Mouse (Mus musculus): Measurements from ENCODE around the gene Glod4. TPM values are rescaled to one million over a fixed set of nuclear protein-coding genes. Genes with fewer than 3 reads are reported as not detected.
A peak's percentile ranks its signal among the peaks of the same experiment; 100 is the strongest.

The Glod4 gene
- polyA plus RNA-seq, 1 experiment, result 1.6 TPM

- H3K4me3 ChIP-seq (ENCODE audit: low read depth, low read length), result no peak overlapping the region
- H3K27me3 ChIP-seq (ENCODE audit: control insufficient read depth, insufficient read depth, low read length), result no peaks in the 10 kb centered on the region
- peaks cover 41% of the 10 kb centered on the region for H3K36me3 ChIP-seq (ENCODE audit: control insufficient read depth, insufficient read depth, low read length)
- 68% methylated on average over 5 of the region's 5 CpGs for WGBS
- H3K27ac ChIP-seq (ENCODE audit: insufficient read depth, low read depth, low read length), result no peak overlapping the region; the same call in 1 of the 2 replicates
- TF ChIP-seq CTCF (IDR thresholded peaks at IDR 0.05; ENCODE audit: extremely low read depth, insufficient read length, insufficient replicate concordance, low read depth, low read length), result no peak
- no peak for TF ChIP-seq POLR2A (IDR thresholded peaks at IDR 0.05; ENCODE audit: low read depth, low read length)
- H3K4me1 ChIP-seq (ENCODE audit: control insufficient read depth, insufficient read depth, insufficient read length, low read length), result no peaks in the 10 kb centered on the region
Measured at GRCm38 (mm10) chr11:76130859-76131258, 112.7 kb downstream of the Glod4 start.

GRCm38 (mm10) chr11:76125386-76125785 is 118.1 kb downstream of the Glod4 start:
- no peaks in the 10 kb centered on the region for H3K4me1 ChIP-seq (ENCODE audit: control insufficient read depth, insufficient read depth, insufficient read length, low read length)
- H3K27ac ChIP-seq (ENCODE audit: insufficient read depth, low read depth, low read length), result no peak overlapping the region
- H3K36me3 ChIP-seq (ENCODE audit: control insufficient read depth, insufficient read depth, low read length), result peaks cover 34% of the 10 kb centered on the region
- WGBS, result 69% methylated on average over 8 of the region's 8 CpGs
- H3K4me3 ChIP-seq (ENCODE audit: low read depth, low read length), result no peak overlapping the region
- H3K27me3 ChIP-seq (ENCODE audit: control insufficient read depth, insufficient read depth, low read length), result no peaks in the 10 kb centered on the region
- no peak for TF ChIP-seq POLR2A (IDR thresholded peaks at IDR 0.05; ENCODE audit: low read depth, low read length)
- no peak for TF ChIP-seq CTCF (IDR thresholded peaks at IDR 0.05; ENCODE audit: extremely low read depth, insufficient read length, insufficient replicate concordance, low read depth, low read length)

GRCm38 (mm10) chr11:76123517-76123916 is 120.0 kb downstream of the Glod4 start:
- TF ChIP-seq POLR2A (IDR thresholded peaks at IDR 0.05; ENCODE audit: low read depth, low read length), result no peak
- no peak for TF ChIP-seq CTCF (IDR thresholded peaks at IDR 0.05; ENCODE audit: extremely low read depth, insufficient read length, insufficient replicate concordance, low read depth, low read length)
- Histone ChIP-seq H3K27me3 (ENCODE audit: control insufficient read depth, insufficient read depth, low read length) (no peaks in the 10 kb centered on the region), H3K4me3 (ENCODE audit: low read depth, low read length) (no peak overlapping the region), H3K4me1 (ENCODE audit: control insufficient read depth, insufficient read depth, insufficient read length, low read length) (no peaks in the 10 kb centered on the region), H3K36me3 (ENCODE audit: control insufficient read depth, insufficient read depth, low read length) (peaks cover 36% of the 10 kb centered on the region), H3K27ac (ENCODE audit: insufficient read depth, low read depth, low read length) (no peak overlapping the region)
- 93% methylated on average over 1 of the region's 1 CpGs for WGBS

- no peak overlapping the region for H3K27ac ChIP-seq (ENCODE audit: insufficient read depth, low read depth, low read length)
- peaks cover 38% of the 10 kb centered on the region for H3K36me3 ChIP-seq (ENCODE audit: control insufficient read depth, insufficient read depth, low read length)
- no peak overlapping the region for H3K4me3 ChIP-seq (ENCODE audit: low read depth, low read length)
- no peak for TF ChIP-seq POLR2A (IDR thresholded peaks at IDR 0.05; ENCODE audit: low read depth, low read length)
- no peak for TF ChIP-seq CTCF (IDR thresholded peaks at IDR 0.05; ENCODE audit: extremely low read depth, insufficient read length, insufficient replicate concordance, low read depth, low read length)
- H3K4me1 ChIP-seq (ENCODE audit: control insufficient read depth, insufficient read depth, insufficient read length, low read length), result no peaks in the 10 kb centered on the region
- 81% methylated on average over 2 of the region's 2 CpGs for WGBS
- H3K27me3 ChIP-seq (ENCODE audit: control insufficient read depth, insufficient read depth, low read length), result no peaks in the 10 kb centered on the region
Measured at GRCm38 (mm10) chr11:76122571-76122970, 121.0 kb downstream of the Glod4 start.

DNA sequence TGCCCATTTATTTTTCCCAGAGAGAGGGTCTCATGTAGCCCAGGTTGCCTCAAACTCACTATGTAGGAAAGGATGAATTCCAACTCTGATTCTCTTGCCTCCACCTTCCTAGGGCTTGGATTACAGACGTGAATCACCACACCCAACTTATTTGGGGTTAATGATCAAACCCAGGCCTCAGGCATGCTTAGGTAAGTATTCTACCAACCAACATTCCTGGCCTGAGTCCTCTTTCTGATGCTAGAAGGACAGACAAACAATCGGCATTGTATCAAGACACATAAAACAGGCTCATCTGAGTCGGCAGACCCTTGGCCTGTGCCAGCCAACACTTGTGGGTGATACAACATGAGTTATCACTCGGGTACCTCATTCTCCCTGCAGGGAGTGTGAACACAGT is 122.4 kb downstream of the Glod4 start:
- Histone ChIP-seq H3K36me3 (ENCODE audit: control insufficient read depth, insufficient read depth, low read length) (peaks cover 47% of the 10 kb centered on the region), H3K27ac (ENCODE audit: insufficient read depth, low read depth, low read length) (peak overlapping the region; percentile 25; the same call in 1 of the 2 replicates)
- 35% methylated on average over 4 of the region's 4 CpGs for WGBS

DNA sequence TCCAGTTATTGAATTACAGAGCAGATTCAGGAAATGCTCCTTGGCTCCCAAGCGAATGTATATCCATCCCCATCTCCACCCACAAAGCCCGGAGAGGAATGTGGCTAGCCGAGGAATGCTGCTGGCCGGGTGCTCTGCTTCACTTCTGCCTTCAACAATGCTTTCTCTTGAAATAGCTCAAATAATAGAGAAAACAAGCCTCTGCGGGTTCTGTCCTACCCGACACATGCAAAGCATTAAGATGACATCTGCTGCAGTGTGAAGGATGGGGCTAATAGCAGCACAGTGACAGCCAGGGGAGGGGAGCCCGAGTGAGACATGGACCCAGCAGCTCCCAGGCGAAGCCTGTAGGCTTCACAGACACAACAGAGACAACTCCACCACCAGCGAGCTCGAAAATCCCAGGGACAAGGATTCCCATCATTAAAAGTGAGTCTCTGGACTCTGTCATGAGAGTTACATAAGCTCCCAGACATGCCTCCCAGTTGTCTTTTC is 123.1 kb downstream of the Glod4 start:
- Histone ChIP-seq H3K4me3 (ENCODE audit: low read depth, low read length) (no peak overlapping the region), H3K4me1 (ENCODE audit: control insufficient read depth, insufficient read depth, insufficient read length, low read length) (no peaks in the 10 kb centered on the region; the same call in 1 of the 2 replicates), H3K27ac (ENCODE audit: insufficient read depth, low read depth, low read length) (peak overlapping the region; percentile 55), H3K27me3 (ENCODE audit: control insufficient read depth, insufficient read depth, low read length) (no peaks in the 10 kb centered on the region), H3K36me3 (ENCODE audit: control insufficient read depth, insufficient read depth, low read length) (peaks cover 50% of the 10 kb centered on the region)
- WGBS, result 69% methylated on average over 10 of the region's 10 CpGs
- TF ChIP-seq POLR2A (IDR thresholded peaks at IDR 0.05; ENCODE audit: low read depth, low read length) (no peak), CTCF (IDR thresholded peaks at IDR 0.05; ENCODE audit: extremely low read depth, insufficient read length, insufficient replicate concordance, low read depth, low read length) (no peak)

More for the DNA sequence above, 122.4 kb downstream of the Glod4 start:
- H3K4me1 ChIP-seq (ENCODE audit: control insufficient read depth, insufficient read depth, insufficient read length, low read length), result no peaks in the 10 kb centered on the region; the same call in 1 of the 2 replicates
- H3K27me3 ChIP-seq (ENCODE audit: control insufficient read depth, insufficient read depth, low read length), result no peaks in the 10 kb centered on the region
- no peak for TF ChIP-seq POLR2A (IDR thresholded peaks at IDR 0.05; ENCODE audit: low read depth, low read length)
- no peak for TF ChIP-seq CTCF (IDR thresholded peaks at IDR 0.05; ENCODE audit: extremely low read depth, insufficient read length, insufficient replicate concordance, low read depth, low read length)
- no peak overlapping the region for H3K4me3 ChIP-seq (ENCODE audit: low read depth, low read length)

- WGBS, result 92% methylated on average over 3 of the region's 3 CpGs
- H3K27ac ChIP-seq (ENCODE audit: insufficient read depth, low read depth, low read length), result no peak overlapping the region
- peaks cover 30% of the 10 kb centered on the region for H3K36me3 ChIP-seq (ENCODE audit: control insufficient read depth, insufficient read depth, low read length)
- TF ChIP-seq CTCF (IDR thresholded peaks at IDR 0.05; ENCODE audit: extremely low read depth, insufficient read length, insufficient replicate concordance, low read depth, low read length) (no peak), POLR2A (IDR thresholded peaks at IDR 0.05; ENCODE audit: low read depth, low read length) (no peak)
- H3K4me1 ChIP-seq (ENCODE audit: control insufficient read depth, insufficient read depth, insufficient read length, low read length), result no peaks in the 10 kb centered on the region
- H3K4me3 ChIP-seq (ENCODE audit: low read depth, low read length), result no peak overlapping the region
- H3K27me3 ChIP-seq (ENCODE audit: control insufficient read depth, insufficient read depth, low read length), result no peaks in the 10 kb centered on the region
Measured at GRCm38 (mm10) chr11:76110416-76110815, 133.1 kb downstream of the Glod4 start.

Data from small intestine, adult 2 months (tissue).